Mouse (Mus musculus): Measurements from ENCODE around the gene Plekhh2. TPM values are rescaled to one million over a fixed set of nuclear protein-coding genes. Genes with fewer than 3 reads are reported as not detected.
A peak's percentile ranks its signal among the peaks of the same experiment; 100 is the strongest.

Gene Plekhh2
- 0.42 and 0.67 TPM in 2 replicates for polyA plus RNA-seq (2012; ENCODE audit: insufficient read depth, insufficient read length, missing spikeins)

- Histone ChIP-seq H3K27ac (replicated peaks; ENCODE audit: low read depth, low read length) (no peak within 1 kb of the TSS), H3K4me3 (ENCODE audit: insufficient read depth, low read depth, low read length) (peak within 1 kb of the TSS; percentile 59), H3K4me1 (ENCODE audit: control insufficient read depth, insufficient read depth, insufficient read length, low read length) (peaks cover 3% of the 10 kb centered on the region; the same call in 1 of the 2 replicates)
Observed at GRCm38 (mm10) chr17:84511682-84512515, at the start of gene Plekhh2. TSS of gene Plekhh2 (plus strand) at chr17:84511895.

GRCm38 (mm10) chr17:84465753-84466608, 45.7 kb upstream of the Plekhh2 start, which contains the start of gene Thada:
TSS of gene Thada (minus strand) at chr17:84466205.
- Histone ChIP-seq H3K4me1 (ENCODE audit: control insufficient read depth, insufficient read depth, insufficient read length, low read length) (no peaks in the 10 kb centered on the region), H3K27ac (replicated peaks; ENCODE audit: low read depth, low read length) (peak within 1 kb of the TSS; percentile 36), H3K4me3 (ENCODE audit: insufficient read depth, low read depth, low read length) (peak within 1 kb of the TSS; percentile 87)

- Histone ChIP-seq H3K4me3 (ENCODE audit: insufficient read depth, low read depth, low read length) (no peak overlapping the region), H3K4me1 (ENCODE audit: control insufficient read depth, insufficient read depth, insufficient read length, low read length) (no peaks in the 10 kb centered on the region), H3K27ac (replicated peaks; ENCODE audit: low read depth, low read length) (no peak overlapping the region)
Observed at GRCm38 (mm10) chr17:84474312-84474711, 37.4 kb upstream of the Plekhh2 start.

GRCm38 (mm10) chr17:84477176-84477575, 34.5 kb upstream of the Plekhh2 start:
- no peaks in the 10 kb centered on the region for H3K4me1 ChIP-seq (ENCODE audit: control insufficient read depth, insufficient read depth, insufficient read length, low read length)
- no peak overlapping the region for H3K4me3 ChIP-seq (ENCODE audit: insufficient read depth, low read depth, low read length)
- no peak overlapping the region for H3K27ac ChIP-seq (replicated peaks; ENCODE audit: low read depth, low read length)

- Histone ChIP-seq H3K27ac (replicated peaks; ENCODE audit: low read depth, low read length) (no peak overlapping the region), H3K4me1 (ENCODE audit: control insufficient read depth, insufficient read depth, insufficient read length, low read length) (no peaks in the 10 kb centered on the region), H3K4me3 (ENCODE audit: insufficient read depth, low read depth, low read length) (no peak overlapping the region)
Observed at GRCm38 (mm10) chr17:84478276-84478675, 33.4 kb upstream of the Plekhh2 start.

GRCm38 (mm10) chr17:84480464-84481355, 31.0 kb upstream of the Plekhh2 start:
- Histone ChIP-seq H3K27ac (replicated peaks; ENCODE audit: low read depth, low read length) (no peak overlapping the region), H3K4me1 (ENCODE audit: control insufficient read depth, insufficient read depth, insufficient read length, low read length) (no peaks in the 10 kb centered on the region), H3K4me3 (ENCODE audit: insufficient read depth, low read depth, low read length) (no peak overlapping the region)

- Histone ChIP-seq H3K4me3 (ENCODE audit: insufficient read depth, low read depth, low read length) (no peak overlapping the region), H3K27ac (replicated peaks; ENCODE audit: low read depth, low read length) (no peak overlapping the region), H3K4me1 (ENCODE audit: control insufficient read depth, insufficient read depth, insufficient read length, low read length) (no peaks in the 10 kb centered on the region)
Observed at GRCm38 (mm10) chr17:84482831-84483230, 28.9 kb upstream of the Plekhh2 start.

GRCm38 (mm10) chr17:84483673-84484320, 27.9 kb upstream of the Plekhh2 start:
- Histone ChIP-seq H3K4me3 (ENCODE audit: insufficient read depth, low read depth, low read length) (no peak overlapping the region), H3K27ac (replicated peaks; ENCODE audit: low read depth, low read length) (no peak overlapping the region), H3K4me1 (ENCODE audit: control insufficient read depth, insufficient read depth, insufficient read length, low read length) (no peaks in the 10 kb centered on the region)

GRCm38 (mm10) chr17:84487415-84487814, 24.3 kb upstream of the Plekhh2 start:
- Histone ChIP-seq H3K27ac (replicated peaks; ENCODE audit: low read depth, low read length) (no peak overlapping the region), H3K4me1 (ENCODE audit: control insufficient read depth, insufficient read depth, insufficient read length, low read length) (no peaks in the 10 kb centered on the region), H3K4me3 (ENCODE audit: insufficient read depth, low read depth, low read length) (no peak overlapping the region)

- H3K4me1 ChIP-seq (ENCODE audit: control insufficient read depth, insufficient read depth, insufficient read length, low read length) = no peaks in the 10 kb centered on the region
- H3K27ac ChIP-seq (replicated peaks; ENCODE audit: low read depth, low read length) = no peak overlapping the region
- no peak overlapping the region for H3K4me3 ChIP-seq (ENCODE audit: insufficient read depth, low read depth, low read length)
Observed at GRCm38 (mm10) chr17:84492255-84492880, 19.3 kb upstream of the Plekhh2 start.

GRCm38 (mm10) chr17:84497026-84497425, 14.7 kb upstream of the Plekhh2 start:
- H3K27ac ChIP-seq (replicated peaks; ENCODE audit: low read depth, low read length) = no peak overlapping the region
- H3K4me1 ChIP-seq (ENCODE audit: control insufficient read depth, insufficient read depth, insufficient read length, low read length) = no peaks in the 10 kb centered on the region
- H3K4me3 ChIP-seq (ENCODE audit: insufficient read depth, low read depth, low read length) = no peak overlapping the region

GRCm38 (mm10) chr17:84497559-84497958, 14.1 kb upstream of the Plekhh2 start:
- H3K4me3 ChIP-seq (ENCODE audit: insufficient read depth, low read depth, low read length) = no peak overlapping the region
- H3K4me1 ChIP-seq (ENCODE audit: control insufficient read depth, insufficient read depth, insufficient read length, low read length) = no peaks in the 10 kb centered on the region

GRCm38 (mm10) chr17:84497972-84498604, 13.6 kb upstream of the Plekhh2 start:
- Histone ChIP-seq H3K4me3 (ENCODE audit: insufficient read depth, low read depth, low read length) (no peak overlapping the region), H3K4me1 (ENCODE audit: control insufficient read depth, insufficient read depth, insufficient read length, low read length) (no peaks in the 10 kb centered on the region), H3K27ac (replicated peaks; ENCODE audit: low read depth, low read length) (no peak overlapping the region)

More at GRCm38 (mm10) chr17:84497559-84497958, 14.1 kb upstream of the Plekhh2 start:
- no peak overlapping the region for H3K27ac ChIP-seq (replicated peaks; ENCODE audit: low read depth, low read length)
